Mouse (Mus musculus): Measurements from ENCODE around the gene Hhip. TPM values are rescaled to one million over a fixed set of nuclear protein-coding genes. Genes with fewer than 3 reads are reported as not detected.

Hhip gene
- polyA plus RNA-seq, 1 experiment from 2014 or later: 67.8 TPM

DNA sequence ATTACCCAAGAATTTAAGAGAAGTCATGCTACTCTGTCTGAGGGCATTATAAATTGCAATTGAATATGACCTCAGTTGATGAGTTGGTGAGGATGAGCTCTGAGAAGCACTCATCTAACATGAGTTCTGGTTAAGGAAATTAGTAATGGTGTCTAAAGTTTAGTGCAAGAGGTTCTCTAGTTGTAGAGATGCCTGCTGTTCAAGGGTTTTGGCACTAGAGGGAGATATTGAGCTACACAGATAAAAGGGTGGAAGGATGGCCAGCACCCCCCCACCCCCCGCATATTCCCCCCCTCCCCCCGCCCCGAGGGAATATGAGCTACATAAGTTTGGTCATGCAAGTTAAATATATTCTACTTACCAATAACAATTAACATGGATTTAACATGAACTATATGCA is 104.9 kb downstream of the Hhip start:
- 7% methylated on average over 2 of the region's 3 CpGs for WGBS
- H3K27ac ChIP-seq (ENCODE audit: low read length): no peak overlapping the region
- ATAC-seq (ENCODE audit: low read depth): no peak
- peaks cover 1% of the 10 kb centered on the region; the same call in 1 of the 2 replicates for H3K4me1 ChIP-seq (replicated peaks; ENCODE audit: control insufficient read depth, insufficient read depth, low read length)
- H3K9ac ChIP-seq (ENCODE audit: low read length): no peak overlapping the region
- H3K9me3 ChIP-seq (ENCODE audit: control insufficient read depth, low read length): no peaks in the 10 kb centered on the region
- H3K4me3 ChIP-seq (ENCODE audit: low read length): no peak overlapping the region
- H3K4me2 ChIP-seq (ENCODE audit: low read depth, low read length): no peak overlapping the region
- H3K27me3 ChIP-seq (ENCODE audit: control insufficient read depth, insufficient read depth, low read depth, low read length): no peaks in the 10 kb centered on the region
- no peaks in the 10 kb centered on the region for H3K36me3 ChIP-seq (ENCODE audit: control insufficient read depth, insufficient read depth, low read length)

DNA sequence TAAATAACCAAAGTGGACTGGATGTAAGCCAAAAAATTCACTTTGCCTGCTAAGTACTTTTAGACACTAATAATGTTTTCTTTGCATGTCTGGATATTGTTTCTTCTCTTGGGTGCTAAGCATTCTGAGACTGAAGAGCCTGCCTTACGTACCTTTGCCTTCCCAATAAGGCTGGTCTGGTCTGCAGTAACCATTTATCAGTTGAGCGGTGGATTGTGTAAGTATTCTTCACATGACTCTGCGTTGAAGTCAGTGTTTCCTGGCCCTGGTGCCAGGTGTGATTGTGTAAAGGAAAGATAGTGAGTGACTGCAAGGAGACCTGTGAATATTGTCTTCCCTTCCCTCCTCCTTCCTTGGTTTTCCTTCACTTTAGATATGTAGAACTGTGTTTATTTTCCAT is 107.4 kb downstream of the Hhip start:
- Histone ChIP-seq H3K4me2 (ENCODE audit: low read depth, low read length) (no peak overlapping the region), H3K9me3 (ENCODE audit: control insufficient read depth, low read length) (no peaks in the 10 kb centered on the region), H3K27ac (ENCODE audit: low read length) (no peak overlapping the region), H3K4me1 (replicated peaks; ENCODE audit: control insufficient read depth, insufficient read depth, low read length) (peaks cover 2% of the 10 kb centered on the region; the same call in 1 of the 2 replicates), H3K4me3 (ENCODE audit: low read length) (no peak overlapping the region), H3K9ac (ENCODE audit: low read length) (no peak overlapping the region), H3K36me3 (ENCODE audit: control insufficient read depth, insufficient read depth, low read length) (no peaks in the 10 kb centered on the region), H3K27me3 (ENCODE audit: control insufficient read depth, insufficient read depth, low read depth, low read length) (no peaks in the 10 kb centered on the region)
- no peak for ATAC-seq (ENCODE audit: low read depth)
- 34% methylated on average over 3 of the region's 3 CpGs for WGBS

DNA sequence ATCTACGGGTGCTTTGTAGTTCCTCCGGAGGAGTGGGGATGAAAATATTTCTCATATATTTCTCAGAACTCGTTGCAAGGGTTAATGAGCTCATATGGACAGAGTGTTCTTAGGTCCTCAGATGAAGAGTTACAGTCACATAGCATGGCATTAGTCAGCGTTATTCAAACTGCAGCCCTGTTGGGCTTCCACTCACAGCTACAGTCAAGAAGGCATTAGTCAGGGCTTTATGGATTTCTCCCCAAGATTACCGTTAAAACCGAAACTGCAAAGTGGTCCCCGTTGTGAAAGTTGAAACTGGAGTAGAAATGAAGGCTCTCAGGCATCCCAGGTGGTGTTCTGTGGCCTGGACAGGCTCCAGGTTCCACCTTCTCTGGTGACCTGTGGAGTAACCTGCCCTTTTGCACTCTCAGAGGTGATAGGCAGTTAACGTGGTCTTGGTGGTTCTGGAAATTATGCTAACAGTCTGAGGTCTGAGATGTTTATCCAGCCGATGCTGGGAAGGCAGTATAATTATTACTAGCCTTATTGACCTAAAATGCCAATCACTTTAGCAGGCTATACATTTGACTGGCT is 112.2 kb downstream of the Hhip start:
- Histone ChIP-seq H3K27ac (ENCODE audit: low read length) (no peak overlapping the region), H3K4me3 (ENCODE audit: low read length) (no peak overlapping the region), H3K4me2 (ENCODE audit: low read depth, low read length) (no peak overlapping the region), H3K4me1 (replicated peaks; ENCODE audit: control insufficient read depth, insufficient read depth, low read length) (peaks cover 2% of the 10 kb centered on the region; the same call in 1 of the 2 replicates), H3K9ac (ENCODE audit: low read length) (no peak overlapping the region), H3K27me3 (ENCODE audit: control insufficient read depth, insufficient read depth, low read depth, low read length) (no peaks in the 10 kb centered on the region), H3K36me3 (ENCODE audit: control insufficient read depth, insufficient read depth, low read length) (no peaks in the 10 kb centered on the region), H3K9me3 (ENCODE audit: control insufficient read depth, low read length) (no peaks in the 10 kb centered on the region)
- 59% methylated on average over 9 of the region's 9 CpGs for whole genome bisulfite sequencing
- ATAC-seq (ENCODE audit: low read depth): peak; percentile 52; the same call in 1 of the 2 replicates

DNA sequence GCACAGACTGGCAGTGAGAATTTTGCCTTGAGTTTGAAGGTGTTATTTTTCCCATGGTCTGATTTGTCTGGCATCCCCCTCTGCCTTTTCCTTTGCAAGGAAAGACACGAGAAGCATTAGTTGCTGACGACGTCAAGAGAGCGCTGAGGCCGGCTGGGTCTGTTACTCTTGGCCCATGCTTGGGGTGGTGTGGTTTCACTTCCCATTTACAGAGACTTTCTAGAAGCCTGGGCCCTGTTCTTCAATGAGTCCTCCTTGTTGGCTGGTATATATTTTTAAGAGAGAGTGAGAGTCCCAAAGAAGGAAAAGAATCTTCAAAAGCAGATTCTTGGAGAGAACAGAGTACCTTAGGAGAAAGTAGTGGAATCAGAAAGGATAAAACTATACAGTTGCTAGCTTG is 116.7 kb downstream of the Hhip start:
- WGBS: 83% methylated on average over 5 of the region's 5 CpGs
- peaks cover 4% of the 10 kb centered on the region; the same call in 1 of the 2 replicates for H3K4me1 ChIP-seq (replicated peaks; ENCODE audit: control insufficient read depth, insufficient read depth, low read length)
- no peaks in the 10 kb centered on the region for H3K27me3 ChIP-seq (ENCODE audit: control insufficient read depth, insufficient read depth, low read depth, low read length)
- no peak overlapping the region for H3K4me2 ChIP-seq (ENCODE audit: low read depth, low read length)
- no peak overlapping the region for H3K9ac ChIP-seq (ENCODE audit: low read length)
- no peaks in the 10 kb centered on the region for H3K9me3 ChIP-seq (ENCODE audit: control insufficient read depth, low read length)
- ATAC-seq (ENCODE audit: low read depth): no peak
- no peak overlapping the region for H3K27ac ChIP-seq (ENCODE audit: low read length)
- H3K4me3 ChIP-seq (ENCODE audit: low read length): no peak overlapping the region
- no peaks in the 10 kb centered on the region for H3K36me3 ChIP-seq (ENCODE audit: control insufficient read depth, insufficient read depth, low read length)

DNA sequence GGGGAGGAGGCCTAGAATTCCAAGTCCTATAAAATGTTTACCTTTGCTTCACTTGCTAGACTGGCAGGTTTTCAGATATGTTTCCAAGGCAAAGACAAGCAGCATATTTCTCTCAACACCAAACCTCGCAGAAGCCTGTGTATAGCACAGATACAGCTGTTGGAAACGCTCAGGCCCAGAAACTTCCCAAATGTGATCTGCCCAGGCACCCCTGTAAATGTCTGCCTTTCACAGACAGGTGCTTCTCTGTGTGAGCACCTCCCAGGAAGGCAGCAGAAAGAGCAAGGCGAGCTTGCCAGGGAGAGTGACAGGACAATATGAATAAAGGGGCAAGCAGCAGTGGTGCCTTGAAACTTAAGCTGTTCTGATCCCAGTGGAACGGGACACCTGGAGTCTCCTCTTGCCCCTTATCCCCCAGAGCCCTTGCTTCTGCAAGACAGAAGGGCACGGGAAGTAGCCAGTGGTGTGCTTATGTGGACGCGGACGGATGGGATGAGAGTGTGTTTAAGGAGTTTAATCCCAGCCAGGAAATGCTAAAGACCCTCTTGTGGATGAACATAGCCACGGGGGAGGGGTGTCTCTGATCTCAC is 120.9 kb downstream of the Hhip start:
- no peak for ATAC-seq (ENCODE audit: low read depth)

DNA sequence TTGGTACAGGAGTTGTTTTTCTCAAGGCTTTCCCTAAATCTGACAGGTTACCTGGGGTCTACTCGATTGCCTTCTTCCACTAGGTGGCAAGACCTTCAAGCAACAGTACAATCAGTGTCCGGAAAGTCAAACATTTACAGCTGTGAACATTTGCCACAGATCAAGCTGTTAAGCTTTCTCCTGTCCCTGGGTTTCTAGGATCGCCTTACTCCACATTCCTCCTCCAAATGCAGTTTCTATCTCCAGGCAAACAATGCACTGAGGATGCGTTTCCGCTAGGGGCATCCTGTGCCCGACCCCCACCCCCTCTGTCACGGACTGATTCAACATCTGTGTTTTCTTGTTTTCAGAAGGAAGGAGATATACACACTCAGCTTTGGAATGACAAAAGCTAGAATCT is 122.0 kb downstream of the Hhip start:
- WGBS: 25% methylated on average over 7 of the region's 7 CpGs
- Histone ChIP-seq H3K4me1 (replicated peaks; ENCODE audit: control insufficient read depth, insufficient read depth, low read length) (peaks cover 4% of the 10 kb centered on the region; the same call in 1 of the 2 replicates), H3K27me3 (ENCODE audit: control insufficient read depth, insufficient read depth, low read depth, low read length) (no peaks in the 10 kb centered on the region), H3K4me2 (ENCODE audit: low read depth, low read length) (0 out of 2 replicates have a peak overlapping the region, but pooled peaks have one; percentile 7), H3K4me3 (ENCODE audit: low read length) (no peak overlapping the region), H3K36me3 (ENCODE audit: control insufficient read depth, insufficient read depth, low read length) (no peaks in the 10 kb centered on the region), H3K27ac (ENCODE audit: low read length) (no peak overlapping the region), H3K9ac (ENCODE audit: low read length) (no peak overlapping the region), H3K9me3 (ENCODE audit: control insufficient read depth, low read length) (no peaks in the 10 kb centered on the region)
- no peak for ATAC-seq (ENCODE audit: low read depth)

More for the DNA sequence above, 120.9 kb downstream of the Hhip start:
- Histone ChIP-seq H3K36me3 (ENCODE audit: control insufficient read depth, insufficient read depth, low read length) (no peaks in the 10 kb centered on the region), H3K4me3 (ENCODE audit: low read length) (no peak overlapping the region), H3K4me1 (replicated peaks; ENCODE audit: control insufficient read depth, insufficient read depth, low read length) (peaks cover 4% of the 10 kb centered on the region; the same call in 1 of the 2 replicates), H3K9me3 (ENCODE audit: control insufficient read depth, low read length) (no peaks in the 10 kb centered on the region), H3K9ac (ENCODE audit: low read length) (peak overlapping the region; percentile 33; the same call in 1 of the 2 replicates), H3K27ac (ENCODE audit: low read length) (peak overlapping the region; percentile 57; the same call in 1 of the 2 replicates), H3K27me3 (ENCODE audit: control insufficient read depth, insufficient read depth, low read depth, low read length) (no peaks in the 10 kb centered on the region), H3K4me2 (ENCODE audit: low read depth, low read length) (no peak overlapping the region)
- WGBS: 33% methylated on average over 9 of the region's 9 CpGs

DNA sequence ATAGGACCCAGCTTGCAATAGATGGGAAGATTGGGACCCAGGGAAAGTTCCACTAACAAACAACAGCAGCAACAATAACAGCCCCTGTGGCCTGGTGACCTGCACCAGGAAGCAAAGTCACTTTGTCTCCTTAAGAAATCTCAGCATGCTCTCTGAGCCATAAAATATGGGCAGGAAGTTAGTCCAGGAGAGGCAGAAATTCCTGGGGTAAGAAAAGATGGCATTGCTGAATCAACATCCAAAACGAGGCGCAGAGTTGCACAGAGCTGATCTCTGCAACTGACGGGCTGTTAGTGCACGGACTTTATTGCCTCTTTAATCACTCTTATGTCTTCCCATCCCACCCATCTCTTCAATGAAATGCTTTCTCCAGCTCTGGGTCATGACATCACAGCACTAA is 128.6 kb downstream of the Hhip start:
- H3K27ac ChIP-seq (ENCODE audit: low read length): no peak overlapping the region
- no peaks in the 10 kb centered on the region for H3K36me3 ChIP-seq (ENCODE audit: control insufficient read depth, insufficient read depth, low read length)
- no peak overlapping the region for H3K4me2 ChIP-seq (ENCODE audit: low read depth, low read length)
- ATAC-seq (ENCODE audit: low read depth): no peak
- no peaks in the 10 kb centered on the region for H3K27me3 ChIP-seq (ENCODE audit: control insufficient read depth, insufficient read depth, low read depth, low read length)
- H3K4me3 ChIP-seq (ENCODE audit: low read length): no peak overlapping the region
- 42% methylated on average over 4 of the region's 4 CpGs for WGBS
- no peaks in the 10 kb centered on the region for H3K9me3 ChIP-seq (ENCODE audit: control insufficient read depth, low read length)
- H3K9ac ChIP-seq (ENCODE audit: low read length): no peak overlapping the region
- H3K4me1 ChIP-seq (replicated peaks; ENCODE audit: control insufficient read depth, insufficient read depth, low read length): no peaks in the 10 kb centered on the region

DNA sequence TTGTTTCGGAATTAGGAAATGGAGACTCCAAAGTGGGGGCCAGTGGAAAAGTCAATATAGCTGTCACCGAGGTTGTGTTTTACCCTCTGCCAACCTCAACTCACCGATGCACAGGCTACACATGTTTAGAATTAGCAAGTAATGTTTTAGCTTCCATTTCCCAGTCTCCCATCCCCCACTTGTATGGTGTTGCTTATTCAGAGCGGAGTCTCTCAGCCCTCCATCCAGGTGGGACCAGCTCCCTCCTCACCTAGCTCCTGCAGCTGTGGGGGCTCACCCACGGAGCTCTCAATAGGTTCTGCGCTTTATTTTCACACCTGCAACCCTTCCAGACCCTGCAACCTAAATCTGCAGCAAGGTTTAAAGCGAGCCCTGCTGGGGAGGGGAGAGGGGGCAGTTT is 140.6 kb downstream of the Hhip start:
- no peak for ATAC-seq (ENCODE audit: low read depth)
- Histone ChIP-seq H3K9me3 (ENCODE audit: control insufficient read depth, low read length) (no peaks in the 10 kb centered on the region), H3K9ac (ENCODE audit: low read length) (no peak overlapping the region), H3K27me3 (ENCODE audit: control insufficient read depth, insufficient read depth, low read depth, low read length) (no peaks in the 10 kb centered on the region), H3K4me3 (ENCODE audit: low read length) (no peak overlapping the region), H3K36me3 (ENCODE audit: control insufficient read depth, insufficient read depth, low read length) (no peaks in the 10 kb centered on the region), H3K4me2 (ENCODE audit: low read depth, low read length) (no peak overlapping the region), H3K27ac (ENCODE audit: low read length) (no peak overlapping the region), H3K4me1 (replicated peaks; ENCODE audit: control insufficient read depth, insufficient read depth, low read length) (no peaks in the 10 kb centered on the region)
- WGBS: 59% methylated on average over 7 of the region's 7 CpGs
